Mouse (Mus musculus) lung, adult 10 weeks (tissue): ENCODE measurements around the gene Lipo1. TPM values are rescaled to one million over a fixed set of nuclear protein-coding genes. Genes with fewer than 3 reads are reported as not detected.

ENCODE experiments used
- polyA plus RNA-seq: library from polyadenylated mRNA; stranded (reverse); fragments of 350-450 nt; fragmentation: Illumina TruSeq; extraction: RNeasy Lipid Tissue Mini Kit (QIAGEN cat#74804); gene quantifications from one replicate; pipeline ENCODE4 v1.2.3, GENCODE M21; 2014; ENCODE audit warnings: low read depth, low replicate concordance; ENCODE audit not compliant: insufficient read depth

Gene Lipo1
- polyA plus RNA-seq, result not detected

GRCm38 (mm10) chr19:33787359-33787758 lies at the start of gene Lipo1:
Gene Lipo1, minus strand, starts transcription at chr19:33787459.

GRCm38 (mm10) chr19:33761287-33762086 lies 25.8 kb downstream of the Lipo1 start, which contains the start of gene Lipo3:
Gene Lipo3, minus strand, starts transcription at chr19:33761951.

GRCm38 (mm10) chr19:33751259-33751658 lies 36.0 kb downstream of the Lipo1 start, which contains the start of gene Lipo2:
Gene Lipo2, minus strand, starts transcription at chr19:33751359.

Other genes starting within 250 kb of the Lipo1 start
- not detected for gene Gm8978, start 162.2 kb downstream of the Lipo1 start, polyA plus RNA-seq
- gene Lipo2, start 36.1 kb downstream of the Lipo1 start, polyA plus RNA-seq, result 0.10 TPM
- 16.9 TPM for gene Lipo3, start 25.5 kb downstream of the Lipo1 start, polyA plus RNA-seq
- 0.61 TPM for gene Lipf, start 173.7 kb upstream of the Lipo1 start, polyA plus RNA-seq
- not detected for gene Lipk, start 220.8 kb upstream of the Lipo1 start, polyA plus RNA-seq